Mouse (Mus musculus) kidney, adult 2 months (tissue): Measurements from ENCODE around the gene A4gnt. TPM values are rescaled to one million over a fixed set of nuclear protein-coding genes. Genes with fewer than 3 reads are reported as not detected.
"Not testable (repeated sequence)": the region's sequence is repeated elsewhere in the genome, so short reads cannot be mapped to it uniquely, and the experiment has no call there.

ENCODE experiments used
- DNase-seq: peaks from one replicate; pipeline ENCODE4 v3.0.0; 2021
- H3K27ac ChIP-seq: fragments of 200-500 bp; 2 replicates; pipeline ENCODE4 v1.5.1; 2012; ENCODE audit warnings: low read depth, low read length, control low read depth, inconsistent platforms; ENCODE audit not compliant: insufficient read depth
- H3K27me3 ChIP-seq: fragments of 200-500 bp; replicated peaks from 2 replicates; pipeline ENCODE4 v1.6.1; 2012; ENCODE audit warnings: mild to moderate bottlenecking, moderate library complexity, low read length, inconsistent platforms; ENCODE audit not compliant: control insufficient read depth, insufficient read depth
- H3K36me3 ChIP-seq: fragments of 200-500 bp; 2 replicates; pipeline ENCODE4 v1.6.1; 2012; ENCODE audit warnings: mild to moderate bottlenecking, moderate library complexity, low read length, inconsistent platforms; ENCODE audit not compliant: control insufficient read depth, insufficient read depth
- H3K4me1 ChIP-seq: fragments of 200-500 bp; 2 replicates; pipeline ENCODE4 v1.6.1; 2011; ENCODE audit warnings: low read length; ENCODE audit not compliant: control insufficient read depth, insufficient read depth
- H3K4me3 ChIP-seq: fragments of 200-500 bp; 2 replicates; pipeline ENCODE4 v1.5.1; 2011; ENCODE audit warnings: mild to moderate bottlenecking, low read depth, low read length, control low read depth; ENCODE audit not compliant: insufficient read depth
- CTCF ChIP-seq: fragments of 200-500 bp; conservative IDR thresholded peaks from 2 replicates; pipeline ENCODE4 v1.5.1; 2011; ENCODE audit warnings: low read depth, mild to moderate bottlenecking, control low read depth, low read length, moderate library complexity, mixed read lengths; ENCODE audit not compliant: insufficient read depth, insufficient read length
- POLR2A ChIP-seq: fragments of 200-500 bp; IDR thresholded peaks from one replicate; pipeline ENCODE4 v1.6.1; 2011; ENCODE audit warnings: low read depth, low read length, control low read depth
- WGBS: fragments of 180-500 bp; shearing (Covaris S2); methylation state at CpG from one replicate; pipeline ENCODE4 v1.1.7; 2018; 5-methylcytosine and 5-hydroxymethylcytosine counted together
- polyA plus RNA-seq: library from polyadenylated mRNA; depleted of rRNA; stranded (reverse); fragments of >200 nt; gene quantifications from 2 replicates; pipeline ENCODE4 v1.2.3, GENCODE M21; 2012

Gene A4gnt
- polyA plus RNA-seq, 1 experiment, result 7.9 TPM

- H3K4me1 ChIP-seq, result no peaks in the 10 kb centered on the region
- no peaks in the 10 kb centered on the region for H3K27me3 ChIP-seq
- DNase-seq, result peak; percentile 59
- H3K4me3 ChIP-seq, result no peak overlapping the region
- peaks cover 5% of the 10 kb centered on the region for H3K36me3 ChIP-seq
- WGBS, result 28% methylated on average over 8 of the region's 8 CpGs
- H3K27ac ChIP-seq, result no peak overlapping the region
- TF ChIP-seq POLR2A (no peak), CTCF (peak; percentile 81)
These were observed 24.6 kb upstream of the A4gnt start for GRCm38 (mm10) chr9:99587505-99588202.

- Histone ChIP-seq H3K27ac (no peak overlapping the region), H3K36me3 (no peaks in the 10 kb centered on the region), H3K27me3 (no peaks in the 10 kb centered on the region), H3K4me1 (no peaks in the 10 kb centered on the region), H3K4me3 (no peak overlapping the region)
- 65% methylated on average over 8 of the region's 8 CpGs for WGBS
- TF ChIP-seq POLR2A (no peak), CTCF (no peak)
- no peak for DNase-seq
These were observed 21.2 kb upstream of the A4gnt start for GRCm38 (mm10) chr9:99591144-99591543.

GRCm38 (mm10) chr9:99599127-99599526 is 13.2 kb upstream of the A4gnt start:
- not testable (repeated sequence) for H3K4me1 ChIP-seq, DNase-seq, H3K36me3 ChIP-seq, H3K27me3 ChIP-seq, H3K4me3 ChIP-seq, H3K27ac ChIP-seq
- WGBS, result 94% methylated on average over 6 of the region's 6 CpGs

- H3K27ac ChIP-seq, result no peak overlapping the region
- no peaks in the 10 kb centered on the region for H3K36me3 ChIP-seq
- no peak for TF ChIP-seq POLR2A
- no peak for TF ChIP-seq CTCF
- H3K4me1 ChIP-seq, result no peaks in the 10 kb centered on the region
- no peak overlapping the region for H3K4me3 ChIP-seq
- no peaks in the 10 kb centered on the region for H3K27me3 ChIP-seq
- DNase-seq, result no peak
- WGBS, result 60% methylated on average over 2 of the region's 2 CpGs
These were observed 8.7 kb upstream of the A4gnt start for GRCm38 (mm10) chr9:99603566-99603965.

- no peak for TF ChIP-seq CTCF
- TF ChIP-seq POLR2A, result no peak
- DNase-seq, result no peak
- H3K4me3 ChIP-seq, result no peak overlapping the region
- H3K4me1 ChIP-seq, result no peaks in the 10 kb centered on the region
- H3K36me3 ChIP-seq, result no peaks in the 10 kb centered on the region
- no peaks in the 10 kb centered on the region for H3K27me3 ChIP-seq
- WGBS, result 91% methylated on average over 8 of the region's 8 CpGs
- H3K27ac ChIP-seq, result no peak overlapping the region
These were observed 7.4 kb downstream of the A4gnt start for GRCm38 (mm10) chr9:99619688-99620087.

- Histone ChIP-seq H3K4me3 (no peak overlapping the region), H3K4me1 (no peaks in the 10 kb centered on the region), H3K36me3 (no peaks in the 10 kb centered on the region), H3K27ac (no peak overlapping the region), H3K27me3 (no peaks in the 10 kb centered on the region)
- 90% methylated on average over 11 of the region's 11 CpGs for WGBS
- no peak for DNase-seq
- TF ChIP-seq POLR2A (no peak), CTCF (no peak)
These were observed 7.9 kb downstream of the A4gnt start for GRCm38 (mm10) chr9:99620196-99620595.

- H3K4me1 ChIP-seq, result no peaks in the 10 kb centered on the region
- H3K27ac ChIP-seq, result no peak overlapping the region
- no peak overlapping the region for H3K4me3 ChIP-seq
- 90% methylated on average over 1 of the region's 1 CpGs for WGBS
- TF ChIP-seq POLR2A (no peak), CTCF (no peak)
- H3K36me3 ChIP-seq, result no peaks in the 10 kb centered on the region
- no peak for DNase-seq
- no peaks in the 10 kb centered on the region for H3K27me3 ChIP-seq
These were observed 9.7 kb downstream of the A4gnt start for GRCm38 (mm10) chr9:99622034-99622433.
